Mouse (Mus musculus): Measurements from ENCODE around the gene Heatr6.

DNA sequence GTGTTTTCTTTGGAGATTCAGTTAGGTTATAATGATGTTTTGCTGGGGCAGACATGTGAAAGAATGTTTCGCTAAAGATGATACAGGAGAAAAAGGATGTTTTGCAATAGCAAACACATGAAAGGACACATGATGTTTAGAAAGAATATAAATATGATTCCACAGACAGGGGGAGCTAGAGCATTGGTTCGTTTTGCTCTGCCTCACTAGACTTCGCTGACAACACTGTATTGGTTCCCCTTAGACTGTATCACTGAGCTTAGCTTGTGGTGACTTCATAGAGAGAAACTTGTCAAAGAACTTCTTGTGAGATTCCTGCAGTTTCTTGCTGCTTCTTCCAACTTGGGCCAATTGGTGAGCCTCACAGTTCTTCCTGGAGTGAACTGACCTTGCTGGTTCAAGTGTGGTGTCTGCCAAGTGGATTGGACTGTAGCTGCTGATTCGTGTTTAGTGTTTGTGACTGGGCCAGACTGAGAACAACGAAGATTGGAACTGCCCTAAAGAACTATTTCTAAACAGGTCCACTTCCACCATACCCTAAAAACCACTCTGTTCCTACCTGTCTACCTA is 20.3 kb upstream of the Heatr6 start:
- no peak for TF ChIP-seq CTCF (IDR thresholded peaks at IDR 0.05; ENCODE audit: insufficient read depth, low read depth, low read length)
- TF ChIP-seq POLR2A (IDR thresholded peaks at IDR 0.05; ENCODE audit: insufficient read depth, low read depth, low read length): no peak

Measured in olfactory bulb, adult 2 months (tissue).